Mouse (Mus musculus) liver, adult 2 months (tissue): ENCODE measurements at regions not wholly inside any gene's neighbourhood (a gene's known extent, or its start where the extent isn't known, plus 50 kb on each side); places are given as distances from the start of the nearest gene placed in this dataset.

ENCODE experiments used
- DNase-seq: peaks from one replicate; pipeline ENCODE4 v3.0.0-alpha.2; 2011; ENCODE audit warnings: low read depth, low spot score; ENCODE audit errors: extremely low read depth
- H3K27ac ChIP-seq: fragments of 200-500 bp; replicated peaks from 2 replicates; pipeline ENCODE4 v1.5.1; 2012; ENCODE audit warnings: low read depth, mild to moderate bottlenecking, control low read depth, inconsistent platforms, low read length; ENCODE audit not compliant: insufficient read depth
- H3K27me3 ChIP-seq: fragments of 200-500 bp; 2 replicates; pipeline ENCODE4 v1.6.1; 2012; ENCODE audit warnings: mild to moderate bottlenecking, moderate library complexity, low read length, inconsistent platforms; ENCODE audit not compliant: control insufficient read depth, insufficient read depth
- H3K36me3 ChIP-seq: fragments of 200-500 bp; 2 replicates; pipeline ENCODE4 v1.6.1; 2012; ENCODE audit warnings: low read length, inconsistent platforms; ENCODE audit not compliant: control insufficient read depth, insufficient read depth
- H3K4me1 ChIP-seq: fragments of 200-500 bp; 2 replicates; pipeline ENCODE4 v1.6.1; 2011; ENCODE audit warnings: low read length; ENCODE audit not compliant: control insufficient read depth, insufficient read depth
- H3K4me3 ChIP-seq: fragments of 200-500 bp; 2 replicates; pipeline ENCODE4 v1.5.1; 2011; ENCODE audit warnings: low read depth, mild to moderate bottlenecking, control low read depth, low read length, moderate library complexity; ENCODE audit not compliant: insufficient read depth
- H3K79me2 ChIP-seq: fragments of 200-500 bp; 2 replicates; pipeline ENCODE4 v1.6.1; 2012; ENCODE audit warnings: inconsistent platforms, mild to moderate bottlenecking, low read length, moderate library complexity; ENCODE audit not compliant: control insufficient read depth, insufficient read depth
- H3K9ac ChIP-seq: fragments of 200-500 bp; 2 replicates; pipeline ENCODE4 v1.6.1; 2012; ENCODE audit warnings: low read depth, mild to moderate bottlenecking, control low read depth, inconsistent platforms, low read length
- CTCF ChIP-seq: fragments of 200-500 bp; IDR thresholded peaks from 2 replicates; pipeline ENCODE4 v1.5.1; 2011; ENCODE audit warnings: low read depth, low read length, control low read depth
- POLR2A ChIP-seq: fragments of 200-500 bp; IDR thresholded peaks from 2 replicates; pipeline ENCODE4 v1.6.1; 2011; ENCODE audit warnings: low read length, control low read depth; ENCODE audit not compliant: insufficient read depth; ENCODE audit errors: extremely low read depth
- WGBS: fragments of 180-500 bp; shearing (Covaris S2); methylation state at CpG from one replicate; pipeline ENCODE4 v1.1.7; 2018; 5-methylcytosine and 5-hydroxymethylcytosine counted together

DNA sequence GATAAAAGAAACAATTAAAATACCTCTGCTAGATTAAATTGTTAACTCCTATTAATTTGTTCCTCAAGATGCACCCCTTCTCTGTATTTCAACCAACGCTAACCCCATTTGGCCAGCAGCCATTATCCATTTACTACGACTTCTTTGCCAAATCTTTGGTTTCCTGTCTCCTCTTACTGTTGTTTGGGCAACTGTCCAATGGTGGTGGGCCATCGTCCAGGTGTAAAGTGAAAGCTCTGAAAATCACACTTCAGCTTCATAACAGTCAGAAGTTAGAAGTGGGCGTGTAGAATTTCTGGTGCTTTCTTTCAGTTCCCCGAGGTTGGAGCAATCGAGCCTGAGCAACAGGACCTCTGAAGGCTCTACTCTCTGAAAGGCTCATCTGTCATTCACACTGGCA is 66.8 kb upstream of the Zbtb20 start:
- TF ChIP-seq CTCF (no peak), POLR2A (no peak)
- no peak for DNase-seq
- Histone ChIP-seq H3K36me3 (no peaks in the 10 kb centered on the region), H3K4me3 (no peak overlapping the region), H3K79me2 (no peaks in the 10 kb centered on the region), H3K9ac (no peak overlapping the region), H3K27ac (no peak overlapping the region), H3K4me1 (no peaks in the 10 kb centered on the region), H3K27me3 (no peaks in the 10 kb centered on the region)
- 67% methylated on average over 6 of the region's 6 CpGs for WGBS

DNA sequence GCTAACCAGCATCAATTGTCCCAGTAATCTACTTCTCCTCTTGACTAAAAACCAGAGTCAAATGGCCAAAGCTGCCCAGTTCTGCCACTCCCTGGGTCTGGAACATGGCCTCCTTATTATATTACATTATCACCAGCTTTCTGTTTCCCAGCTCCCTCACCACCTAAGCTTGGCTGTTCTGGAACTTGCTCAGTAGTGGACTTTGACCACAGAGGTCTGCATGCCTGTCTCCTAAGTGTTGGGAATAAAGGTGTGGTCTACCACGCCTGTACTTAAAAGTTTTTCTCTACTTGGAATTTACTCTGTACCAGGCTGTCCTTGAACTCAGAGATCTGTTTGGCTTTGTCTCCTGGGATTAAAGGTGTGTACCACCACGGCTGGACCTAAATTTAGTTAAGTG is 68.1 kb upstream of the Zbtb20 start:
- 77% methylated on average over 2 of the region's 2 CpGs for WGBS
- Histone ChIP-seq H3K4me1 (no peaks in the 10 kb centered on the region), H3K79me2 (no peaks in the 10 kb centered on the region), H3K9ac (no peak overlapping the region), H3K36me3 (no peaks in the 10 kb centered on the region), H3K27ac (no peak overlapping the region), H3K27me3 (no peaks in the 10 kb centered on the region), H3K4me3 (no peak overlapping the region)
- no peak for DNase-seq
- TF ChIP-seq CTCF (no peak), POLR2A (no peak)

DNA sequence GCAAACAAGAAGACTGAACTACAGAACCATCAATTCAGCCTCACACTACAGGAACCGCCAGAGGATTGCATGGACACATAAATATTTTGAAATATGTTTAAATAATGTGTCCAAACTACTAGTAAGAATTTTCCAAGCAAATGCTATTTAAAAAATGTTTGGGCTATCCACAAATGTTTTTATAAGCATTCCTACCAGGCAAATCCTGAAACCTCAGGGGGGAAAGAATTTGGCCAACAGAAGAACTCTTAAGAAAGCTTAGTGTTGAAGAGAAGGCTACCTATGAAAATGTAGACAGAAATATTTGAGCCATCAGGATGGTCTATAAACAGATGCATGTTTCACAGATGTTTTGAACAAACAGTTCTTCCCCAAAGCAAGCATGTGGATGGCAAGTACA is 72.1 kb upstream of the Zbtb20 start:
- no peak overlapping the region for H3K9ac ChIP-seq

DNA sequence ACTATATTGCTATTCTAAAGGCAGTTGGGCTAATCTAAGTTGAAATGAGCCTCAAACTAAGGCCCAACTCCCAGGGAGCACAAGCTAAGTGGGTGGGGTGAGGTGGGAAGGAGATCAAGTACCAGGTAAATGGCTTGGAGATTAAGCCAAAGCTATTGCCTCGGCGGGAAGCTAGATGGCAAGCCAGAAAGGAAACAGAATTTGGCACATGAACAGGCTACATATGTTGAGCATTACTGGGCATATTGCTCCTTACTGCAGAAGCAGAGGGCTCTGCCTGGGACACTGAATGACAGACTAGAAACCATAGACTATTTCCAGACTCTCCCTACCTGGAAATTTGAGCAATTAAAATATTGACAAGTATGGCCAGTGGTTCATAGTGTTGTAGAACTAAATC is 83.1 kb upstream of the Zbtb20 start:
- H3K36me3 ChIP-seq, result no peaks in the 10 kb centered on the region
- no peaks in the 10 kb centered on the region for H3K27me3 ChIP-seq
- no peaks in the 10 kb centered on the region for H3K4me1 ChIP-seq
- no peaks in the 10 kb centered on the region for H3K79me2 ChIP-seq
- DNase-seq, result no peak
- WGBS, result 66% methylated on average over 2 of the region's 2 CpGs
- H3K4me3 ChIP-seq, result no peak overlapping the region
- H3K9ac ChIP-seq, result no peak overlapping the region
- H3K27ac ChIP-seq, result no peak overlapping the region
- TF ChIP-seq CTCF (no peak), POLR2A (no peak)

More for the DNA sequence above, 72.1 kb upstream of the Zbtb20 start:
- no peak for DNase-seq
- Histone ChIP-seq H3K4me3 (no peak overlapping the region), H3K27ac (no peak overlapping the region), H3K4me1 (no peaks in the 10 kb centered on the region), H3K36me3 (no peaks in the 10 kb centered on the region), H3K79me2 (no peaks in the 10 kb centered on the region), H3K27me3 (no peaks in the 10 kb centered on the region)
- 80% methylated on average over 1 of the region's 1 CpGs for WGBS
- TF ChIP-seq POLR2A (no peak), CTCF (no peak)

DNA sequence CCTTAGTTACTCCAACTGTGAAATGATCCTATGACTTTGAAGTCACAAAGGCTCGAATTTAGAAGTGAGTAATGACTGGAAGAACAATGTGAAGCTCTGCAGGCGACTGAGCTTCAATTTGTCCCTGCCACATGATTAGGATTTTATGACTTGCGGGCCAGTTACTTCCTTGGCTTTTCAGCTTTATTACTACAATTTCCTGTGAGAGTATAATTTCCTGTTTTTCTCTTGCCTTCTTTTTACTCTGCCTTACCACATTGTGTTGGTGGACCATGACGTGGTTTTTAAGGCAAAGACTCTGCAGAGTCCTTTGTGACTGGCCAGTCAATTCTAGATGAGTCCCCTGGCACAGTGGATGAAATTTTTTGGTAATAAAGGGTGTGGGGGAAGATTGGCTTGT is 91.0 kb upstream of the Zbtb20 start:
- H3K27ac ChIP-seq, result no peak overlapping the region
- no peak overlapping the region for H3K4me3 ChIP-seq
- H3K9ac ChIP-seq, result no peak overlapping the region
- no peak for TF ChIP-seq CTCF
- TF ChIP-seq POLR2A, result no peak
- no peak for DNase-seq
- WGBS, result 56% methylated on average over 4 of the region's 4 CpGs
- H3K27me3 ChIP-seq, result no peaks in the 10 kb centered on the region
- H3K4me1 ChIP-seq, result no peaks in the 10 kb centered on the region; the same call in 1 of the 2 replicates
- no peaks in the 10 kb centered on the region for H3K36me3 ChIP-seq
- no peaks in the 10 kb centered on the region for H3K79me2 ChIP-seq

DNA sequence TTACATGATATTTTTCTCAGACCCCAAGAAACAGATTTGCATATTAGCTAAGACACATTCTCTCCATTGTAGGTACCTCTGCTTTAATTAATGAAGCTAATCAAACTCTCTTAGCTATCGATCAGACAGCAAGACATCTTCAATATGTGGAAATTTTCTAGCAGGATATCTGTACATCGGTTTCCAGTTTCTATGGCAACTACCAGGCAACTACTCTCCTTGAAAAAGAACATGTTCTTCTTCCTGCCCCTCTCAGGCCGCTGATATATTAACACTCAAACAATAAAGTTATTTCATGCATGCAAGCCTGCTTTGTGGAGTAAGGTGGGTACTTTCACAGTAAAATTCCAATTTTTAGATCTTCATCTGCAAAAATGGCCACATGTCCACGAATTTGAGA is 91.7 kb upstream of the Zbtb20 start:
- TF ChIP-seq POLR2A, result no peak
- H3K79me2 ChIP-seq, result no peaks in the 10 kb centered on the region
- H3K27me3 ChIP-seq, result no peaks in the 10 kb centered on the region
- no peaks in the 10 kb centered on the region; the same call in 1 of the 2 replicates for H3K4me1 ChIP-seq
- no peak overlapping the region for H3K4me3 ChIP-seq
- DNase-seq, result no peak
- no peaks in the 10 kb centered on the region for H3K36me3 ChIP-seq
- no peak overlapping the region for H3K27ac ChIP-seq
- H3K9ac ChIP-seq, result no peak overlapping the region
- WGBS, result 80% methylated on average over 4 of the region's 4 CpGs
